Mouse (Mus musculus) olfactory bulb, adult 2 months (tissue): ENCODE measurements around the gene Itpk1.

Source experiments
- CTCF ChIP-seq: fragments of 200-500 bp; IDR thresholded peaks from 2 replicates; pipeline ENCODE4 v1.5.1; 2012; ENCODE audit warnings: low read depth, mild to moderate bottlenecking, low read length, moderate library complexity; ENCODE audit not compliant: insufficient read depth
- POLR2A ChIP-seq: fragments of 200-500 bp; IDR thresholded peaks from 2 replicates; pipeline ENCODE4 v1.6.1; 2012; ENCODE audit warnings: mild to moderate bottlenecking, low read depth, low read length, moderate library complexity; ENCODE audit not compliant: insufficient read depth

- TF ChIP-seq POLR2A (no peak), CTCF (no peak)
These were observed 58.0 kb downstream of the Itpk1 start for GRCm38 (mm10) chr12:102646586-102647260.
